Comparison of ENCODE assay signal across 18 mouse cellular contexts in genomic region chr7:132237191-132237590, GRCm38 (mm10).
DNase-seq lines count a peak whose midpoint lies in the region; ATAC-seq and TF ChIP-seq lines count a peak whose summit lies in the region.
"Had no signal": no experiment of that assay in that cellular context is flagged by ENCODE, and none has a peak within 500 bp of the region (broad histone marks: within the 10 kb centered on the region; RNA-seq: fewer than 3 reads in every experiment).

No protein-coding gene starts in this region.

- no peak overlapping the region for H3K4me2 ChIP-seq in kidney, embryonic 15.5 days
- H3K4me2 ChIP-seq in lung, embryonic 15.5 days: no peak overlapping the region
- no peak overlapping the region for H3K4me2 ChIP-seq in stomach, embryonic 16.5 days (ENCODE audit: low read depth, low read length)
- H3K4me2 ChIP-seq: neural tube, embryonic 15.5 days had no signal

- ATAC-seq in kidney, embryonic 15.5 days (replicated peaks; ENCODE audit: low FRiP score): no peak
- peak; percentile 4; the same call in 1 of the 2 replicates for ATAC-seq in lung, embryonic 15.5 days (ENCODE audit: borderline replicate concordance, extremely low read depth, low FRiP score, low TSS enrichment)
- ATAC-seq in stomach, embryonic 16.5 days (ENCODE audit: insufficient read depth, low FRiP score): no peak
- ATAC-seq: hindbrain, embryonic 16.5 days had no signal

- H3K4me1 ChIP-seq in kidney, embryonic 15.5 days: peaks cover 10% of the 10 kb centered on the region; the same call in 1 of the 2 replicates
- H3K4me1 ChIP-seq in lung, embryonic 15.5 days: peaks cover 28% of the 10 kb centered on the region
- H3K4me1 ChIP-seq in lung, adult 2 months (ENCODE audit: control insufficient read depth, insufficient read depth, low read length): peaks cover 7% of the 10 kb centered on the region; the same call in 1 of the 2 replicates
- peaks cover 9% of the 10 kb centered on the region; the same call in 1 of the 2 replicates for H3K4me1 ChIP-seq in stomach, embryonic 16.5 days (ENCODE audit: control insufficient read depth, insufficient read depth, low read length)
- H3K4me1 ChIP-seq: neural tube, embryonic 15.5 days had no signal

- no peak overlapping the region for H3K9ac ChIP-seq in kidney, embryonic 15.5 days
- H3K9ac ChIP-seq in lung, embryonic 15.5 days: no peak overlapping the region
- no peak overlapping the region for H3K9ac ChIP-seq in stomach, embryonic 16.5 days (ENCODE audit: low read length)
- H3K9ac ChIP-seq: liver, embryonic 14.5 days; neural tube, embryonic 15.5 days had no signal

- TF ChIP-seq CTCF in lung, adult 2 months (IDR thresholded peaks at IDR 0.05; ENCODE audit: insufficient read depth, low read length): no peak

- no peak overlapping the region for H3K27ac ChIP-seq in kidney, embryonic 15.5 days
- H3K27ac ChIP-seq in lung, embryonic 15.5 days: 0 out of 2 replicates have a peak overlapping the region, but pooled peaks have one; percentile 25
- peak overlapping the region; percentile 11; the same call in 1 of the 2 replicates for H3K27ac ChIP-seq in stomach, embryonic 16.5 days (ENCODE audit: low read length)
- H3K27ac ChIP-seq: limb, embryonic 10.5 days; liver, embryonic 14.5 days; neural tube, embryonic 15.5 days had no signal

- H3K27me3 ChIP-seq in kidney, embryonic 15.5 days: no peaks in the 10 kb centered on the region
- no peaks in the 10 kb centered on the region for H3K27me3 ChIP-seq in lung, embryonic 15.5 days
- H3K27me3 ChIP-seq in stomach, embryonic 16.5 days (ENCODE audit: control insufficient read depth, insufficient read depth, low read length): no peaks in the 10 kb centered on the region
- H3K27me3 ChIP-seq: neural tube, embryonic 15.5 days had no signal

- H3K36me3 ChIP-seq in kidney, embryonic 15.5 days: peaks cover 52% of the 10 kb centered on the region
- peaks cover 19% of the 10 kb centered on the region; the same call in 1 of the 2 replicates for H3K36me3 ChIP-seq in lung, embryonic 15.5 days
- H3K36me3 ChIP-seq in stomach, embryonic 16.5 days (ENCODE audit: control insufficient read depth, insufficient read depth, low read length): peaks cover 5% of the 10 kb centered on the region; the same call in 1 of the 2 replicates

- no peak for TF ChIP-seq POLR2A in lung, adult 2 months (IDR thresholded peaks at IDR 0.05; ENCODE audit: borderline replicate concordance, extremely low read depth, low read depth, low read length)

- H3K9me3 ChIP-seq in kidney, embryonic 15.5 days (replicated peaks): no peaks in the 10 kb centered on the region
- no peaks in the 10 kb centered on the region for H3K9me3 ChIP-seq in lung, embryonic 15.5 days
- H3K9me3 ChIP-seq in stomach, embryonic 16.5 days (replicated peaks; ENCODE audit: control insufficient read depth, low read length): no peaks in the 10 kb centered on the region
- H3K9me3 ChIP-seq: limb, embryonic 10.5 days; neural tube, embryonic 15.5 days had no signal

- WGBS in kidney, embryonic 15.5 days: 61% methylated on average over 4 of the region's 4 CpGs
- WGBS in lung, embryonic 15.5 days: 31% methylated on average over 4 of the region's 4 CpGs
- WGBS in lung, adult 2 months: 43% methylated on average over 4 of the region's 4 CpGs
- 50% methylated on average over 4 of the region's 4 CpGs for WGBS in stomach, embryonic 16.5 days

- DNase-seq in adrenal gland, adult 2 months: peak; percentile 42
- DNase-seq in adrenal gland, postnatal 14 days: no peak
- DNase-seq in kidney, adult 11 months: peak; percentile 44
- no peak for DNase-seq in lung, adult 2 months
- DNase-seq in thymus, postnatal 10 days (ENCODE audit: low spot score in 2 of 2): no peak
- DNase-seq: adrenal gland, postnatal 25 days; cerebellum, adult 2 months; gastrocnemius, postnatal 10 days; midbrain, embryonic 14.5 days; thymus, adult 2 months had no signal

- no peak overlapping the region for H3K4me3 ChIP-seq in kidney, embryonic 15.5 days (replicated peaks)
- H3K4me3 ChIP-seq in lung, embryonic 15.5 days: no peak overlapping the region
- H3K4me3 ChIP-seq in lung, adult 2 months (replicated peaks; ENCODE audit: extremely low read depth, low read depth, low read length): no peak overlapping the region
- no peak overlapping the region for H3K4me3 ChIP-seq in stomach, embryonic 16.5 days (replicated peaks; ENCODE audit: low read length)
- H3K4me3 ChIP-seq: limb, embryonic 10.5 days; myocyte; neural tube, embryonic 15.5 days had no signal

Comparison
In these comparisons a context has a peak if more than half of its experiments do, and no peak if none do; other contexts are left out.
1. DNase-seq: peak in adrenal gland, adult 2 months (single experiment) and kidney, adult 11 months (single experiment); none in adrenal gland, postnatal 14 days (single experiment), lung, adult 2 months (single experiment) and thymus, postnatal 10 days (0 of 2).